Mouse (Mus musculus): Measurements from ENCODE around the gene Tgm7. TPM values are rescaled to one million over a fixed set of nuclear protein-coding genes. Genes with fewer than 3 reads are reported as not detected.

Tgm7 gene
- polyA plus RNA-seq (2015; fragmentation: Nextera tagmentation; extraction: Ambion mirVana): not detected in 2 replicates

DNA sequence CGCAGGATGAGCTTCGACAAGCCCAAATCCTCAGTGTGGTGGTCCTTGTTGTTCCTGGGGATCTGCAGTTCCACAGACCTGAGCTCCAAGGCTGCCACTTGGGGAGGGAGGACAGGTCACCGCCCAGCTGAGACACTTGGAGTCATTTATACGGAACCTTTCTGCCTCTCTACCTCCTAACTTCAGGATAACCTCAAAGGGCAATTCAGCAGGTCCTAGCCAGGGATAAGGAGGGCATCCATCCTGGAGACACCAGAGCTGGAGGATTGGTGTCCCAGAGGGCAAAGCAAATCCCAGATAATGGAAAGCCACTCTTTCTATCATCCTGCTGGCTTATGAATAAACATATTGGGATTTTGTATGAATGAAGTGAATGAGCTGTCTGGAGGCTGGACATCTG is at the start of gene Tgm7:
TSS of gene Tgm7 (minus strand) at position 101 of the 400 bp plus-strand sequence.
- ATAC-seq: no peak
- H3K4me2 ChIP-seq (ENCODE audit: low read length): no peak within 1 kb of the TSS
- no peak within 1 kb of the TSS for H3K27ac ChIP-seq (ENCODE audit: low read depth, low read length)
- no peaks in the 10 kb centered on the region for H3K9me3 ChIP-seq (ENCODE audit: control insufficient read depth, low read length)
- H3K27me3 ChIP-seq (replicated peaks; ENCODE audit: control insufficient read depth, insufficient read depth, low read length): no peaks in the 10 kb centered on the region; the same call in 1 of the 2 replicates
- WGBS: 85% methylated on average over 4 of the region's 4 CpGs
- no peak within 1 kb of the TSS for H3K4me3 ChIP-seq (ENCODE audit: low read length)
- no peak within 1 kb of the TSS for H3K9ac ChIP-seq (ENCODE audit: low read depth, low read length)
- no peaks in the 10 kb centered on the region for H3K36me3 ChIP-seq (ENCODE audit: control insufficient read depth, insufficient read depth, low read length)
- no peaks in the 10 kb centered on the region for H3K4me1 ChIP-seq (ENCODE audit: control insufficient read depth, insufficient read depth, low read depth, low read length)

DNA sequence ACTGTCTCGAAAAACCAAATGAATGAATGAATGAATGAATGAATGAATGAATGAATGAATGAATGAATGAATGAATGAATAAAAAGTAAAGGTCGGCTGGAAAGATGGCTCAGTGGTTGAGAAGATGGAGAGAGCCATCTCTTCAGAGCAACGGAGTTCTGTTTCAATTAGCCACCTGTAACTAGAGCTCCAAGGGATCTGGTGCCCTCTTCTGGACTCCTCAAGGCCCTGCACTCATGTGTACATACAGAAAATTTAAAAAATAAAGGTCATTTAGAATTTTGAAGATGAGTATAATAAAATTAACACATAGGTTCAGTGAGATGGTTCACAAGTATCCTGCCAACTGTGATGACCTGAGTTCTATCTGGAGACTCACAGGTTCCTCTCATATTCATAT is 43.5 kb upstream of the Tgm7 start:
- peaks cover 11% of the 10 kb centered on the region for H3K36me3 ChIP-seq (ENCODE audit: control insufficient read depth, insufficient read depth, low read length)
- H3K4me3 ChIP-seq (ENCODE audit: low read length): no peak overlapping the region
- 85% methylated on average over 3 of the region's 3 CpGs for whole genome bisulfite sequencing

DNA sequence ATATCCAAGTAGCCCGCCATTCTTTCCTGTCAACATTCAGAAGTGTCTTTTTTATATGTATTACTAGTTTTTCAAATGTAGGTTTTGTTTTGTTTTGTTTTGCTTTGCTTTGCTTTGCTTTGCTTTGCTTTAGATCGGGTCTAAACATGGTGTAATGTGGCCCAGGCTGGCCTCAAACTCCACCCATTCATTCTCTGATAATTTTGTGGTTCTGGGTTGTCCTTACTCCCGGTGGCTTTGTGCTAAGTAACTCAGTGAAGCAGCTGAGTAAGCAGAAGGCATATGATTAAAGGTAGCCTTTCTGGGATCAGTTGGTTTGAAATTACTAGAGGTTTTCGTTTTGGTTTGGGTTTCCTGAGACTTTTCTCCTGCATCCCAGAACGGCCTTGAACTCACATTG is 40.1 kb upstream of the Tgm7 start:
- no peak overlapping the region for H3K27ac ChIP-seq (ENCODE audit: low read depth, low read length)
- H3K4me2 ChIP-seq (ENCODE audit: low read length): no peak overlapping the region
- no peak for ATAC-seq
- H3K9me3 ChIP-seq (ENCODE audit: control insufficient read depth, low read length): no peaks in the 10 kb centered on the region
- H3K4me3 ChIP-seq (ENCODE audit: low read length): no peak overlapping the region
- no peaks in the 10 kb centered on the region for H3K27me3 ChIP-seq (replicated peaks; ENCODE audit: control insufficient read depth, insufficient read depth, low read length)
- peaks cover 11% of the 10 kb centered on the region for H3K36me3 ChIP-seq (ENCODE audit: control insufficient read depth, insufficient read depth, low read length)
- no peaks in the 10 kb centered on the region for H3K4me1 ChIP-seq (ENCODE audit: control insufficient read depth, insufficient read depth, low read depth, low read length)
- WGBS: 89% methylated on average over 5 of the region's 5 CpGs
- no peak overlapping the region for H3K9ac ChIP-seq (ENCODE audit: low read depth, low read length)

More for the DNA sequence above, 43.5 kb upstream of the Tgm7 start:
- H3K9ac ChIP-seq (ENCODE audit: low read depth, low read length): no peak overlapping the region
- no peak overlapping the region for H3K4me2 ChIP-seq (ENCODE audit: low read length)
- H3K27ac ChIP-seq (ENCODE audit: low read depth, low read length): no peak overlapping the region
- ATAC-seq: no peak
- H3K9me3 ChIP-seq (ENCODE audit: control insufficient read depth, low read length): no peaks in the 10 kb centered on the region
- H3K27me3 ChIP-seq (replicated peaks; ENCODE audit: control insufficient read depth, insufficient read depth, low read length): no peaks in the 10 kb centered on the region
- no peaks in the 10 kb centered on the region for H3K4me1 ChIP-seq (ENCODE audit: control insufficient read depth, insufficient read depth, low read depth, low read length)

DNA sequence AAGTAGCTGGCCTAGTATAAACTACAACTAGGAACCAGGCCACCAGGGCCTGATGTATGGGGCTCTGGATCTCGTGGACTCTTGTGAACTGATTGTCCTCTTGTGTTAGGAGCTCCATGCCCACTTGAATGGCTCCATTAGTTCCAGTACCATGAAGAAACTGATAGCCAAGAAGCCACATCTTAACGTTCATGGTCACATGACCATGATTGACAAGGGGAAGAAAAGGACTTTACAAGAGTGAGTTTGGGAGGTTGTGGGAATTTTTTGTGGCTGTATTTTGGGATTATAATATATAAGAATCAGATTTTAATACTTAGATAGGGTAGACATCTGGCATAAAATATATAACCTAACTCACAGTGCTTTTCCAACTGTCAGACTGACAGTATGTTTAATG is 32.8 kb upstream of the Tgm7 start:
- Histone ChIP-seq H3K36me3 (ENCODE audit: control insufficient read depth, insufficient read depth, low read length) (no peaks in the 10 kb centered on the region), H3K27ac (ENCODE audit: low read depth, low read length) (no peak overlapping the region), H3K9ac (ENCODE audit: low read depth, low read length) (no peak overlapping the region), H3K4me2 (ENCODE audit: low read length) (no peak overlapping the region), H3K27me3 (replicated peaks; ENCODE audit: control insufficient read depth, insufficient read depth, low read length) (no peaks in the 10 kb centered on the region), H3K4me3 (ENCODE audit: low read length) (no peak overlapping the region), H3K9me3 (ENCODE audit: control insufficient read depth, low read length) (no peaks in the 10 kb centered on the region), H3K4me1 (ENCODE audit: control insufficient read depth, insufficient read depth, low read depth, low read length) (peaks cover 23% of the 10 kb centered on the region)
- no peak for ATAC-seq
- 40% methylated on average over 2 of the region's 2 CpGs for WGBS

DNA sequence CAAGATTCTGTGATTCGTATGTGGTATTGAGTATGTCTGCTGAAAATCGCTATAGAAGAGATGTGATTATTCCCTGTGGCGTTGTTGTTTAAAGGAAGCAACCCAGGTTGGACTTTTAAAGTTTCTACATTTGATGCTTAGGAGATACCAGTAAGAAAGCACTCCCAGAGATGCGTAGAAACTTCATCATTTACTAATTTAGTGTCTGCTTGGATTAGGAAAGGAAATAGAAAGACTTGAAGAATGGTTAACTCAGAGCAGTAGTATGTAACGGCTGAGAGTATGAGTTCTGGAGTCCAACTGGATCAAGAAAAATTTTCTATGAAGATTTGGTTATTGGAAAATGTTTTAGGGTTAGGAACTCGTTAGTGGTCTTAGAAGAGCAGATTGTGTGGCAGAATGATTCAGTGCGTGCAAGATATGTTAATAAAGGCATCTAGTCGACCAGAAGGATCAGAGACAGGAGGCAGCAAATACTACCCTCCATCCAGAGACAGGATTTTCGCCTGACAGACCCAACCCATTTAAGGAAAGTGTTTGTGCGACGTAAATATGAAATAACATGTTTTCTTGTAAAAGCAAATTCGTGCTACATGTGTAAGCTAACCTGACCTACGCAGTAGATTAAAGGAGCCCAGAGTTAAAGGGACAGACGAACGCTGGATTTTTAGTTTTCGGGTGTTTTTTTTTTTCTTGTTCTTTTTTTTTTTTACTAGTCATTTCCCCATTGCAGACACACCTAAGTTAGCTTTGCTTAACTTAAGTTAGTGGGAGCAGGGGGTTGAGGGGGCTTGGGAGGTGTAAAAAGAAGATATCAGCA is 31.8 kb upstream of the Tgm7 start:
- 72% methylated on average over 16 of the region's 16 CpGs for WGBS
- peaks cover 23% of the 10 kb centered on the region for H3K4me1 ChIP-seq (ENCODE audit: control insufficient read depth, insufficient read depth, low read depth, low read length)
- no peaks in the 10 kb centered on the region for H3K27me3 ChIP-seq (replicated peaks; ENCODE audit: control insufficient read depth, insufficient read depth, low read length)
- H3K36me3 ChIP-seq (ENCODE audit: control insufficient read depth, insufficient read depth, low read length): no peaks in the 10 kb centered on the region
- H3K9me3 ChIP-seq (ENCODE audit: control insufficient read depth, low read length): no peaks in the 10 kb centered on the region
- peak overlapping the region; percentile 86 for H3K4me2 ChIP-seq (ENCODE audit: low read length)
- peak overlapping the region; percentile 61 for H3K4me3 ChIP-seq (ENCODE audit: low read length)
- H3K9ac ChIP-seq (ENCODE audit: low read depth, low read length): peak overlapping the region; percentile 73
- peak overlapping the region; percentile 99 for H3K27ac ChIP-seq (ENCODE audit: low read depth, low read length)
- no peak for ATAC-seq

DNA sequence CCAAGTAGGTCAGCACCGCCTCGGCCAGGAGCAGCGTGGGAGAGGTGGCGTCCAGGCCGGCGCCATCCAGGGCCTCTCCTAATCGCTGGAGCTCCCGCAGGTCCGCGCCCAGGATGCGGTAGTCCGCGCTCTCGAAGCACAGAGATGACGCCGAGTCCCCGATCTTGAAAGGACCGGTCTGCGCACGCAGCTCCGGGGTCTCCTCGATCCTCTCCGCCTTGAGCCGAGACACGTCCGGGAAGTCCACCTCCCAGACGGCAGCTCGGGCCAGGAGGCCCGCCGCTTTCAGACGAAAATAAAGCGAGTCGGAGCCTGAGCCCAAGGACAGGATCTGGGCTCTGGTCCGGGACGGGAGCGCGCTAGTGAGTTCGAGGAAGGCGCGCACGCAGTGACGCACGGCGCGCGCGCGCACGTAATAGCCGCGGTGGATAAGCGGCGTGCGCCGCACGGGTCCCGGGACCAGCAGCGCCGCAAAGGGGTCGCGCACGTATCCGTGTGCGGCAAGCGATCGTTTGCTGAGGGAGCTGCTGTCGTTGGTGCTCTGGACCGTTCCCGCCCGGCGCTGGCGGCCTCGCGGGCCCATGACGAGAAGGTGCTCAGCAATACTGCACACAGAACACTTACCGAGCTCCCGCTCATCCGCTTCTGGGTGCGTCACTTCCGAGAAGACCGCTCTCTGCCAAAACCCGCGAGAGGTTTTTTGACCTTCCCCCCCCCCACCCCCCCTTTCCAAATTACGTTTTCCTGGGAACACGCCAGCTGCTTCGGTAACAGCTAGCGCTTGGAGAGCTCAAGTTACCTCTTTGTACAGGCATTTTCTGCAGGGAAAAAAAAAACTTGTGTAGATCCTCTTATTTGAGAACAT is 30.7 kb upstream of the Tgm7 start, which contains the start of the genes Adal and Lcmt2:
TSS of gene Adal (plus strand) at position 411 of the 865 bp plus-strand sequence.
TSS of gene Lcmt2 (minus strand) at position 636 of the 865 bp plus-strand sequence.
- H3K27me3 ChIP-seq (replicated peaks; ENCODE audit: control insufficient read depth, insufficient read depth, low read length): no peaks in the 10 kb centered on the region
- peak; percentile 97 for ATAC-seq
- WGBS: under 1% methylated on average over 83 of the region's 87 CpGs
- H3K4me2 ChIP-seq (ENCODE audit: low read length): peak within 1 kb of the TSS; percentile 86
- H3K4me1 ChIP-seq (ENCODE audit: control insufficient read depth, insufficient read depth, low read depth, low read length): peaks cover 23% of the 10 kb centered on the region
- H3K9ac ChIP-seq (ENCODE audit: low read depth, low read length): peak within 1 kb of the TSS; percentile 73
- peak within 1 kb of the TSS; percentile 61 for H3K4me3 ChIP-seq (ENCODE audit: low read length)
- H3K36me3 ChIP-seq (ENCODE audit: control insufficient read depth, insufficient read depth, low read length): no peaks in the 10 kb centered on the region
- H3K27ac ChIP-seq (ENCODE audit: low read depth, low read length): peak within 1 kb of the TSS; percentile 99
- no peaks in the 10 kb centered on the region for H3K9me3 ChIP-seq (ENCODE audit: control insufficient read depth, low read length)

DNA sequence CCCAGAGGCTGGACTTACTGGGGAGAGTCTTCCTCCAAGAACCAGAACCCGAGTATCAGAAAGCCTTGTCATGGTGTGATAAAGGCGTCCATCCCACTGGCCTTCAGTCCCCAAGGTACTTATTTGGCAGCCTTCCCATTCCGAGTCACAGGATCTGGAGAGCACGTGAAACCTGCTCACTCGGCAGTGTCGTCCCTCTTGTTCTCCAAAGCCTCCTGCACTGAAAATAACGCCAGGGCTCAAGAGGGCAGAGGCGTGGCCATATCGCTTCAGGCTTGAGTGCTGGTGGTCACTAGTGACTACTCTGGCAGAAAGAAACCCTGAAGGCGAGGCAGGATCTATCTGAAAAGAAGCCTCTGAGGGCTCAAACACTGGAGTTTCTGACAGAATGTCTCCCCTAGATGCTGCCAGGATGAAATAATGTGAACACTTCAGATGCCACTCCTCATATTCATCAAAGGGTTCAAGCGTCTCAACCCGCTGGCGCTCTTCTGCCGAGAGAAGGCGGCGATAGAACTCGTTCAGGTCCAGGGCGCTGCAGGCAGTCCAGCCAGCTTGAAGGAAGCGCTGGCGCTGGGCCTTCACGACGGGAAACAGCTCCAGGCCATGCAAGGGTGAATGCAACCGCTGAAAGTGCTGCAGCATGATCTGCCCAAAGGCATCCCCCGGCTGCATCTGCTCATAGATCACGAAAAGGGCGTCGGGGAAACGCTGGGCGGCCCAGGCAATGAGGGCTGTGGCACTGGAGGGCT is 29.8 kb upstream of the Tgm7 start:
- WGBS: 38% methylated on average over 29 of the region's 29 CpGs
- ATAC-seq: peak; percentile 32
- no peaks in the 10 kb centered on the region for H3K36me3 ChIP-seq (ENCODE audit: control insufficient read depth, insufficient read depth, low read length)

DNA sequence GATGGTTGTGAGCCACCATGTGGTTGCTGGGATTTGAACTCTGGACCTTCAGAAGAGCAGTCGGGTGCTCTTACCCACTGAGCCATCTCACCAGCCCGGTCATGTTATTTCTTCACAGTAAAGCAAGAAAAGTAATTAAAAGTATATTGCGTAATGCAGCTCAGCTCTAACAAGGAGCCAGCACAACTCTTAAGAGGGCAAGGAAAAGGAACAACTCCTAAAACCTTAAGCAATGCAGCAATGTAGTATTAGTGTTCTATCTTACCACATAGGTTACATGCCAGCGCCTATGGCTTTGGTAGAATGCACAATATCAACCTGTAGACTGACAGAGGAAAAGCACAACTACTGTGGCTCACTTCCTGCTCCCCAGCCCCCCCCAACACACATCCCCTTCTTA is 27.8 kb upstream of the Tgm7 start:
- Histone ChIP-seq H3K4me1 (ENCODE audit: control insufficient read depth, insufficient read depth, low read depth, low read length) (peaks cover 23% of the 10 kb centered on the region), H3K9me3 (ENCODE audit: control insufficient read depth, low read length) (no peaks in the 10 kb centered on the region), H3K27ac (ENCODE audit: low read depth, low read length) (no peak overlapping the region), H3K9ac (ENCODE audit: low read depth, low read length) (no peak overlapping the region), H3K27me3 (replicated peaks; ENCODE audit: control insufficient read depth, insufficient read depth, low read length) (no peaks in the 10 kb centered on the region), H3K4me3 (ENCODE audit: low read length) (no peak overlapping the region), H3K36me3 (ENCODE audit: control insufficient read depth, insufficient read depth, low read length) (no peaks in the 10 kb centered on the region), H3K4me2 (ENCODE audit: low read length) (no peak overlapping the region)
- ATAC-seq: no peak
- WGBS: 99% methylated on average over 4 of the region's 4 CpGs

More for the DNA sequence above, 29.8 kb upstream of the Tgm7 start:
- Histone ChIP-seq H3K4me3 (ENCODE audit: low read length) (peak overlapping the region; percentile 61), H3K4me1 (ENCODE audit: control insufficient read depth, insufficient read depth, low read depth, low read length) (peaks cover 23% of the 10 kb centered on the region), H3K9ac (ENCODE audit: low read depth, low read length) (peak overlapping the region; percentile 73), H3K4me2 (ENCODE audit: low read length) (peak overlapping the region; percentile 86), H3K9me3 (ENCODE audit: control insufficient read depth, low read length) (no peaks in the 10 kb centered on the region), H3K27me3 (replicated peaks; ENCODE audit: control insufficient read depth, insufficient read depth, low read length) (no peaks in the 10 kb centered on the region), H3K27ac (ENCODE audit: low read depth, low read length) (peak overlapping the region; percentile 99)

Measured in hindbrain, embryonic 16.5 days (tissue).